17 mouse cellular contexts compared by ENCODE assay signal in genomic region chr2:69113829-69114547, GRCm38 (mm10). TPM values are rescaled to one million over a fixed set of nuclear protein-coding genes. Genes with fewer than 3 reads are reported as not detected.
A peak's percentile ranks its signal among the peaks of the same experiment; 100 is the strongest.
DNase-seq lines count a peak whose midpoint lies in the region; ATAC-seq lines count a peak whose summit lies in the region.
"Had no signal": no experiment of that assay in that cellular context is flagged by ENCODE, and none has a peak within 500 bp of the region (broad histone marks: within the 10 kb centered on the region; RNA-seq: fewer than 3 reads in every experiment).

No protein-coding gene starts in this region.

- no peak overlapping the region for H3K9ac ChIP-seq in neural tube, embryonic 13.5 days
- H3K9ac ChIP-seq in hindbrain, embryonic 15.5 days = no peak overlapping the region
- no peak overlapping the region for H3K9ac ChIP-seq in neural tube, embryonic 15.5 days (replicated peaks)
- H3K9ac ChIP-seq: liver, embryonic 12.5 days; midbrain, embryonic 12.5 days; neural tube, embryonic 12.5 days; stomach, embryonic 15.5 days had no signal

- no peak overlapping the region for H3K4me3 ChIP-seq in neural tube, embryonic 13.5 days
- H3K4me3 ChIP-seq in hindbrain, embryonic 15.5 days = no peak overlapping the region
- no peak overlapping the region for H3K4me3 ChIP-seq in neural tube, embryonic 15.5 days (replicated peaks)
- H3K4me3 ChIP-seq: liver, embryonic 12.5 days; midbrain, embryonic 12.5 days; neural tube, embryonic 12.5 days; stomach, embryonic 15.5 days had no signal

- 0 out of 2 replicates have a peak overlapping the region, but pooled peaks have one; percentile 23 for H3K27ac ChIP-seq in neural tube, embryonic 13.5 days (replicated peaks)
- peak overlapping the region; percentile 53; the same call in 1 of the 2 replicates for H3K27ac ChIP-seq in hindbrain, embryonic 15.5 days (replicated peaks)
- H3K27ac ChIP-seq in neural tube, embryonic 15.5 days (replicated peaks) = no peak overlapping the region
- H3K27ac ChIP-seq: liver, embryonic 12.5 days; midbrain, embryonic 12.5 days; neural tube, embryonic 12.5 days; stomach, embryonic 15.5 days had no signal

- intact Hi-C loops in heart, postnatal 36 days (cut with DNase I) = loop anchor here (2.0 to 5.0 kb wide), 2 partner anchors 23 to 88 kb away; no protein-coding TSS in a partner anchor

- no peak overlapping the region for H3K4me2 ChIP-seq in neural tube, embryonic 13.5 days
- H3K4me2 ChIP-seq in hindbrain, embryonic 15.5 days = no peak overlapping the region
- H3K4me2 ChIP-seq in neural tube, embryonic 15.5 days = no peak overlapping the region
- H3K4me2 ChIP-seq: liver, embryonic 12.5 days; midbrain, embryonic 12.5 days; neural tube, embryonic 12.5 days; stomach, embryonic 15.5 days had no signal

- peaks cover 18% of the 10 kb centered on the region for H3K36me3 ChIP-seq in neural tube, embryonic 13.5 days
- peaks cover 14% of the 10 kb centered on the region for H3K36me3 ChIP-seq in hindbrain, embryonic 15.5 days
- 0 out of 2 replicates have a peak, but pooled peaks cover 5% of the 10 kb centered on the region for H3K36me3 ChIP-seq in neural tube, embryonic 15.5 days
- H3K36me3 ChIP-seq: liver, embryonic 12.5 days had no signal

- H3K9me3 ChIP-seq in neural tube, embryonic 13.5 days = no peaks in the 10 kb centered on the region
- no peaks in the 10 kb centered on the region for H3K9me3 ChIP-seq in hindbrain, embryonic 15.5 days
- no peaks in the 10 kb centered on the region for H3K9me3 ChIP-seq in neural tube, embryonic 15.5 days (replicated peaks)
- H3K9me3 ChIP-seq: midbrain, embryonic 12.5 days had no signal

- DNase-seq in heart, adult 9 months (ENCODE audit: low spot score in 2 of 2) = peak; percentile 37 to 38
- DNase-seq in heart, postnatal 36 days = no peak
- DNase-seq in neural tube, embryonic 10.5 days (ENCODE audit: extremely low spot score, low spot score) = no peak
- no peak for DNase-seq in spleen, postnatal 4 days (ENCODE audit: low spot score in 2 of 2)
- no peak for DNase-seq in layer of hippocampus, adult 9-11 months
- DNase-seq: adrenal gland, postnatal 14 days; cerebellum, adult 11 months; embryo, embryonic 11 days; kidney, adult 11 months; right cerebral cortex, postnatal 25 days had no signal

- no peaks in the 10 kb centered on the region for H3K4me1 ChIP-seq in neural tube, embryonic 13.5 days (replicated peaks)
- no peaks in the 10 kb centered on the region; the same call in 1 of the 2 replicates for H3K4me1 ChIP-seq in hindbrain, embryonic 15.5 days (replicated peaks)
- peaks cover 12% of the 10 kb centered on the region; the same call in 1 of the 2 replicates for H3K4me1 ChIP-seq in neural tube, embryonic 15.5 days
- H3K4me1 ChIP-seq: liver, embryonic 12.5 days; midbrain, embryonic 12.5 days; neural tube, embryonic 12.5 days; stomach, embryonic 15.5 days had no signal

- 52% methylated on average over 10 of the region's 10 CpGs for WGBS in neural tube, embryonic 13.5 days
- 46% methylated on average over 10 of the region's 10 CpGs for WGBS in hindbrain, embryonic 15.5 days
- WGBS in neural tube, embryonic 15.5 days = 45% methylated on average over 10 of the region's 10 CpGs

- no peak for ATAC-seq in neural tube, embryonic 13.5 days (ENCODE audit: low read depth)
- ATAC-seq in hindbrain, embryonic 15.5 days (ENCODE audit: low FRiP score, low read depth) = no peak
- 0 out of 2 replicates have a peak, but pooled peaks have one; percentile 24 for ATAC-seq in neural tube, embryonic 15.5 days (ENCODE audit: low FRiP score)
- ATAC-seq: liver, embryonic 12.5 days had no signal

- H3K27me3 ChIP-seq in neural tube, embryonic 13.5 days = no peaks in the 10 kb centered on the region
- H3K27me3 ChIP-seq in hindbrain, embryonic 15.5 days = no peaks in the 10 kb centered on the region
- H3K27me3 ChIP-seq in neural tube, embryonic 15.5 days (replicated peaks) = no peaks in the 10 kb centered on the region
- H3K27me3 ChIP-seq: liver, embryonic 12.5 days; midbrain, embryonic 12.5 days; neural tube, embryonic 12.5 days; stomach, embryonic 15.5 days had no signal

RNA-seq across cellular contexts. Expression of gene Nostrin, which starts 21.6 kb away (rescaled TPM):
- total RNA-seq in heart, postnatal 36 days (2021) = 1 to 10 TPM; 4.6 to 5.2 TPM
- 0.89 and 1.4 TPM in 2 replicates for polyA plus RNA-seq in neural tube, embryonic 13.5 days (2015; fragmentation: Nextera tagmentation; extraction: Ambion mirVana)
- polyA plus RNA-seq in hindbrain, embryonic 15.5 days (2015; fragmentation: Nextera tagmentation; extraction: Ambion mirVana) = 1.6 TPM in 2 replicates
- 2.0 and 3.0 TPM in 2 replicates for polyA plus RNA-seq in neural tube, embryonic 15.5 days (2015; fragmentation: Nextera tagmentation; extraction: Ambion mirVana)

Comparison
In these comparisons a context has a peak if more than half of its experiments do, and no peak if none do; other contexts are left out.
1. DNase-seq: peak in heart, adult 9 months (2 of 2); none in heart, postnatal 36 days (0 of 2), neural tube, embryonic 10.5 days (single experiment), spleen, postnatal 4 days (0 of 2) and layer of hippocampus, adult 9-11 months (single experiment).